Mouse (Mus musculus): Measurements from ENCODE around the gene Cbarp.

The Cbarp gene

DNA sequence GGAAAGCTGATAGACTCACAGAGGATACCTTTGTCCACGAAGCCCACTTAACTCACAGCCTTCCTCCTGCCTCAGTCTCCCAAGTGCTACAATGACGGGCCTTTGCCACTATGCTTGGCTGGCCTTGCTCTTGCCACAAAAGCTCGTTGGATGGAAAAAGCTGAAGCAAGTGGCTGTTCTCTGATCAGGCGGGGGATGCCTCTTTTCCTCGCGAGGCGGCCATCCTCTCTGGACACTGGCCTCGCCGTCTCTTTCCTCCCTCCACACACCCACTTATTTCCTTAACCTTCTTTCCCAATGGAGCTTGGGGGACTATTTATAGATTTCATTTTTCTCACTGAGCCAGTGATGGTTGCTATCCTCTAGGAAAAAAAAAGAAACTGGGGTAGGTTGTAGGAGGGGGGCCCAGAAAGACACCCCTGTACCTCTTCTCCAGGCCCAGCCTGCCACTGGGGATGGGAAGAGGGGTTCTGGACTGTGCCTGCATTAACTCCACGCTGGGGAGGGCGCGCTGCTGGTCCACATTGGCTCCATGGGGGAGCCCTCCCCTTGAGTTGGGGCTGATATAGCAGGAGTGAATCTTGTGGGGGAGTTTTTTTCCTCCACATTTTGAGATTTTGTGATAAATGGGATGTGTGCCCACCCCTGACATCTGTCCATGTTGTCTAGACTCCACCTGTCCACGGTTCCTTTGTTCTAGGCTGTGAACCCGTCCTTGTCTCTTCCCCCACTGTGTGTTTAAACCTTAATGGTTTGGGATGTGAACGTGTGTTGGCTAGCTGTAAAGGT, 16.7 kb upstream of the Cbarp start:
- DNase-seq (ENCODE audit: low read depth, low spot score), result no peak

DNA sequence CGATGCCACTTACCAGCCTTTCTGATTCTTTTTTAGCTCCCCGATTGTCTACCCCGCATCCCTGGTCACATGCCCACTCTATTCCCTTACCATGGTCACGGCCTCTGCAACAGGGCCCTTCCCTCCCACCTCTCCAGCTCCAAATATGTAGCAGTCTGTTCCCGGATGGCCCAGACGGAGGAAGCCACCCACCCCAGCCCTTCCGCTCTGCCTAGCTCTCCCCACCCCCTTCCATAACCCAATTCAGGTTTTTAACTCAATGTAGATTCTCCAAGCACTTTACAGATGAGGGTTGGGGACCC, 16.1 kb upstream of the Cbarp start:
- no peak for DNase-seq (ENCODE audit: low read depth, low spot score)

DNA sequence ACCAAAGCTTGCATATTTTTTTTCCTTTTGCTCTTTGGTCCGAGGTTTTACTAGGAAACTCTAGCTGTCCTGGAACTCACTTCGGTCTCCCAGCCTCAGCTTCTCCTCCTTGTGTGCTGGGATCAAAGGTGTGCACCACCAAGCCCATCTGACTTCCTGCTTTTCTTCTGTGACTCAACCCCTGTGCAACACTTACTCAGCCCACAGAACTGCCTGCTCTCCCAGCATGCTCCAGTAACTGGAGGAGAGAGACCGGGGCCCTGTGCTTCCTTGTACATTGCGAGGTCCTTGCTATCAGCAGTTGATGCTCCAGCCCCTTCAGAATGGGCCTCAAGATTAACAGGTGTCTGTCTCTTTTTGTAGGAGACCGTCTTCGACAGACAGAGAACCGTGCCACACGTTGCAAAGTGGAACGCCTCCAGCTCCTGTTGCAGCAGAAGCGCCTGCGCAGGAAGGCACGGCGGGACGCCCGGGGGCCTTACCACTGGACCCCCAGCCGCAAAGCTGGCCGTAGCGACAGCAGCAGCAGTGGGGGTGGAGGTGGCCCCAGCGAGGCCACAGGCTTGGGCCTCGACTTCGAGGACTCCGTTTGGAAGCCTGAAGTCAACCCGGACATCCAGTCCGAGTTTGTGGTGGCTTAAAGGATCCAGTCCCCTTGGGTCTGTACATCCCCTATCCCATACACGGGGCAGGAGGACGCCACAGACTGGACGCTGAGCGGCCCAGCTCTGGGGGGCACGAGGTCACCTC, 15.5 kb upstream of the Cbarp start:
- DNase-seq (ENCODE audit: low read depth, low spot score), result no peak

DNA sequence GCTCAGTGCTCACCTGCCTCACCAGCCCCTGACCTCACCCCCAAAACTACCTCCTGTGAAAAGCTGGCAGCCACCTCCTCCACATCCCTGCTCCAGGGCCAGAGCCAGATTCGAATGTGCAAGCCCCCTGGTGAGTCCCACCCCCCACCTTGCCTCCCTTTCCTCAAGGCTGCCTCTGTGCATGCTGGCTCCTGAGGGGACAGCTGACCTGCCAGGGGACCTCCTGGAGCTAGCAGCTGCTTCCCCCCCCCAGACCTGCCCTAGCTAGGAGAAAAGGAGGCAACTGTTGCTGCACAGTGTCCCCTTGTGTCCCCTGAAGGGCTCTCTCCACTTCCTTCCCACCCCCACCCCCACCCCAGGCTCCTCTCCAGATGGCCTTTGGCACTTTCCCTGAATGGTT, 14.6 kb upstream of the Cbarp start:
- DNase-seq (ENCODE audit: low read depth, low spot score), result no peak

DNA sequence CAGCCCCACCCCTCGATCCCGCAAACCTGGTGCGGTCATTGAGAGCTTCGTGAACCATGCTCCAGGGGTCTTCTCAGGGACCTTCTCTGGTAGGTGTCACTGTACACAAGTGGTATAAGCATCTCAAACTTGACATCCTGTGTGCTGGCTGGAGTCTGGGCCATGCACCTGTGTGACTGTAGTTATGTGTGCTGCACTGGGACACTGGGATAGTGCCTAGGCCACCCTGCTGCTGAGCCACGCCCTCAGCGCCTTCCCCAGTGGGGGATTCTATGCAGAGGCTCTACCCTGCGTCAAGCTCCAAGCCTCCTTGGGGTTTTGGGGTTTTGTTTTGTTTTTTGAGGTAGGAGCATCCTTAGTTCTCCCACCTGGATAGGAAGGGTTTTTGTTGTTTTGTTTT, 13.7 kb upstream of the Cbarp start:
- no peak for DNase-seq (ENCODE audit: low read depth, low spot score)

DNA sequence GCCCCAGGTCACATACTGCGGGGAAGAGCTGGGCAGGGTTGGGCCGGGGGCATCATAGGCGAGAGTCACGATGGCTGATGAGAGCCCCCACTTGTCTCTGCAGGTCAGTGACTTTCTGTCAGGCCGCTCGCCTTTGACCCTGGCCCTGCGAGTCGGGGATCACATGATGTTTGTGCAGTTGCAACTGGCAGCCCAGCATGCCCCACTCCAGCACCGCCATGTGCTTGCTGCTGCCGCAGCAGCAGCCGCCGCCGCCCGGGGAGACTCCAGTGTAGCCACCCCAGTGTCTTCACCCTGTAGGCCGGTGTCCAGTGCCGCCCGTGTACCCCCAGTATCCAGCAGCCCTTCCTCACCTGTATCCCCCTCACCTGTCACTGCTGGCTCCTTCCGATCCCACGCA, 13.1 kb upstream of the Cbarp start:
- DNase-seq (ENCODE audit: low read depth, low spot score), result no peak

DNA sequence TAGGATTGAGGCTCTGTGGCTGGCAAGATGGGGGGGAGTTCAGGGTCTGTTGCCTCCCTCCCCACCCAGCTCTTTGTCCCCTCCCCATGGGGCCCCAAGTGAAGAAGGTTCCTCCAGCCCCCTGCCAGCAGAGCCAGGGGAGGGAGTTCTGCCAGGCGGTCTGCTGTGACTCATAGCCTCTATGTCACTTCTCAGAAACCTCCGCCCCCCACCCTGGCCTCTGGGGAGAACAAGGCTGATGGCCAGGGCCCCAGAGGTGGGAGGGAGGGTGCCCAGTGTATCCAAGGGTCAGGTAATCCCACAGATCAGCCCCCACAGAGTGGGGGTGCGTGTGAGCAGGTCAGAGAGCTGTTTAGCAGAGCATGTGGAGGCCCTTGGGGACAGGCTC, 12.2 kb upstream of the Cbarp start:
- DNase-seq (ENCODE audit: low read depth, low spot score), result no peak

DNA sequence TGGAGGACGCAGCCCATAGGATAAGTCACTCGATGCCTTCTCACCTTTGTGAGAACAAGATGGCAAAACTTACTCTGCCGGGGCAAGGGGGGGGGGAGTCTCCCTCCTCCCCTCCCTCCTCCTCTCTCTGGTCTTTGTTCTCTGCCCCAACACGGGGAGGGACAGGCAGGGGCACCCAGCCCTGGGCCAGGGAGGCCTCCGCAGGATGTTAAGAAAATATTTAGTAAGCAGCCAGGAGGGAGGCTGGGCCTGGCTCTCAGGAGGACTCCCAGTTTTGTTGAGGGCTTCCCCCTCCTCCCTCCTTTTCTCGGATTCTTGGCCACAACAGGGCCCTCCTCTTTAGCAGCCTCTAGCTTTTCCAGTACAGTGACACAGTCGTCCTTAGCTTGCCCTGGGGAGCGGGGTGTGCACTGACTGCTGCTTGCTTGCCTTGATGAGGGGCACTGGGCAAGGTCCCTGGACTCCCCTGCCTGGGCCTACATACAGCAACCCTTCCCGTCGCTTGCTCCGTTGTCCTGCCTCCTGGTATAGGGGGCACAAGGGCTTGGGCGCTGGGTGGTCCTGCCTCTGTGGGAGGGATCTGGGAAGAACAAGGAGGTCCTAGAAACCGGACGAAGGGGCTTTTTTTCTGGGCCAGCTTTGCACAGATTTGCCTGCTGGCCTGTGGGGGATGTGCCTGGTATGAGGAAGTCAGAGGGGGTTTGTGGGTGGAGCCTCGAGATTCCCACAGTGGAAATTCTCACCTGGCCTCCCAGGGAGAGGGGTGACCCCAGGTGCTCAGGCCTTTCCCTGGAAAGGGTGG, 11.6 kb upstream of the Cbarp start:
- DNase-seq (ENCODE audit: low read depth, low spot score), result peak; percentile 62

DNA sequence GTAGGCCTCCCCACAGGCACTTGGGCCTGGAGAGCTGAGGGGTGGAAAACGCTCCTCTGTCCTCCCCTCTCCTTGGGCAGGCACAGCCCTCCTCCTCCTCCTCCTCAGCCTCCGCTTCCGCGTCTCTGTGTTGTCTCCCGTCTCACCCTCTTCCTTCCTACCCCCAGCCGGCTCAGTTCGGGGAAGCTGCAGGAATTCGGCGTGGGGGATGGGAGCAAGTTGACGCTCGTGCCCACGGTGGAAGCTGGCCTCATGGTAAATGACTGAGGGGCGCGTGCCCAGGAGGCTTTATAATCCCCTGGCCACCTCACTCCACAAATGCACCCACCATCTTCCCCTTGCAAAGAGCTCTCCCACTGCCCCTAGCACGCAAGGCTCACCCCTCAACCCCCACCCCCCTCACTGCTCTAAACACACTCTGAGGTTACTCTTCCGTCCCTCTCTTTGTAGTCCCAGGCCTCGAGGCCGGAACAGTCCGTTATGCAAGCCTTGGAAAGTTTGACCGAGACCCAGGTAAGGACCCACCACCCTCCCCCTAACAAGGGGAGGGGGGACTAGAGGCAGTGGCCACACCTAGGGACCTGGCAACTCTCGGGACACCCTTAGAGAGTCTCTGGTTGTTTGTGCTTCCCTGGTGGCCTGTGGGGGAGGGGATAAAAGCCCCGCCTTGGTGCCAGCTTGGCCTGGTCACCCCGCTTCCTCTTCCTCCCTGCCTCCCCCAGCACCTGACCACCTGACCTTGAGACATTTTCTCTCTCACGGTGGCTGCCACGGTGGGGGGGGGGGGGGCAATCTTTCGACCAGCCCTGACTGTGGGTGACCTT, 10.8 kb upstream of the Cbarp start:
- DNase-seq (ENCODE audit: low read depth, low spot score), result no peak

DNA sequence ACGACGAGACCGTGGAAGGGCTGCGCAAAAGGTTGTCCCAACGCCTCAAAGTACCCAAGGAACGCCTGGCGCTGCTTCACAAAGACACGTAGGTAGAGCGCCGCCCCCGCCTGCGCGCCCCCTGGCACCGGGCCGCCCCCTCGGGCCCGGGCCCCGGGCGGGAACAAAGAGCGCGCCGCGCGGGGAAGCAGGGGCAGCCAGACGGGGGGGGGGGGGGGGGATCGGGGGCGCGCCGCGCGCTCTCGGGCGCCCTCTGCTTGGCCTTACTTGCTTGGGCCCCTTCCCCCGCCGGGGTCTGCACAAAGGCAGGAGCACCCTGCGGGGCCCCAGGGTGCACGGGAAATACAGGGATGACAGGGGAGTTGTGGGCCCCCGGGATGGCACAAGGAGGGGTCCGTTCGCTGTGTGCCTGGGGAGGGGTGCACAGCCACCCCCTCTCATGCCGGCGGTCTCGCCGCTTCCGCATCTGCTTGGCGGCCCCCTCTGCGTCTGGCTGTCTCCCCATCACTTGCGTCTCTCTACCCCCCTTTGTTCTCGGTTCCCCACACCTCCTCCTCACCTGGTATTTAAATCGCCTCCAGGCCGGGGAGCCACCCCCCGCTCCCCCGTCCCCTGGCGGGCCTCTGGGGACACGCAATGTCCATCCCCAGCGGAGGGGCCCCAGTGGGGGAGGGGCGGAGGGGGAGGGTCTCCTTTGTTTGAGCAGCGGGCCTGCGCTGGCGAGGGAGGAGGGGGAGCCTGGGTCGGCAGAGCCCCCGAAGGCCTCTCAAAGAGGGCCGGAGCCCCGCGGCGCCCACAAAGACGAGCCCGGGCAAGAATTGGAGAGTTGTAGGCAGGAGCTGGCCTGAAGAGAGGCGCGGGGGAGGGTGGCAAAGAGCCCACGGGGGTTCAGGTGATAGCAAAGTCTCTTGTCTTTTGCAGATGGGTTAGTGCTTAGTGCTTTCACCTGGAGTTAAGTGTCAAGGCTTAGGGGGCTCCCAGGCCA, 9.9 kb upstream of the Cbarp start:
- DNase-seq (ENCODE audit: low read depth, low spot score), result no peak

DNA sequence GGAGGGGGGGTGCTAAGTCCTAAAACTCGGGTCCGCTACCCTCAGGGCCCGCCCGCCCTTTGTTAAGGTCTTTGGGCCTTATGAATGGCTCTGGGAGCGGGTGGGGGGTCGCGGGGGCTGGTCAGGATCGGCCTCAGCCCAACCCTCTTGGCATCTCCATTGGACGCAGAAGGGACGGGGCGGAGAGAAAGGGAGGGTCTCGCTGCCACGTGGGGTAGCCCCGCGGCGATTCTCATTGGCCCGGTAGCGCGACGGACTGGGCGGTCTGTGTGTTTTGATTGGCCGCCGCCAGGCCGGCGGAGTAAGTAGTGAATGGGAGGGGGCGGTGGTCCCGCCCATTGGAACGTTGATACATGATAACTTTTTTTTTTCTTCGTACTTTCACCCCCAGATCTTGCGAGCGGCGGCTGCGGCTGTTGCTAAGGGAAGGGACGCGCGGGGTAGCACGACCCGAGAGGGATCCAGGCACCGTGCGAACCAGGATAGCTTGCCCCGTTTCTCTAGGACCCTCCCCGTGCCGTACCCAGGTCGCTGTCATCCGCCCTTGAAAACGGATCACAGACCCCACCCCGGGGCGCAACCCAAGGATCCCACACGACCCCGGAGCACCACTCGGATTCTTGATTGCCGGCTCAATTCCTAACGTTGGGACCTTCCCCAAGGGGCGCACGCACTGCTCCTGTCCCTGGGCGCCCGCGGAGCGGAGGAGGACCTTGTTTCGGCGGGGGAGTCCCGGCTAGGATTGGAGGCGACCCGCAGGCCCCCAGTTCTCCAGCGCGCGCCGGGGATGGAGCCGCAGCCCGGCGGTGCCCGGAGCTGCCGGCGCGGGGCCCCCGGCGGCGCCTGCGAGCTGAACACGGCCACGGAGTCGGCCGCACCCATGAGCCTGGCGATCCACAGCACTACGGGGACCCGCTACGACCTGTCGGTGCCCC, 8.9 kb upstream of the Cbarp start:
- DNase-seq (ENCODE audit: low read depth, low spot score), result peak; percentile 97

DNA sequence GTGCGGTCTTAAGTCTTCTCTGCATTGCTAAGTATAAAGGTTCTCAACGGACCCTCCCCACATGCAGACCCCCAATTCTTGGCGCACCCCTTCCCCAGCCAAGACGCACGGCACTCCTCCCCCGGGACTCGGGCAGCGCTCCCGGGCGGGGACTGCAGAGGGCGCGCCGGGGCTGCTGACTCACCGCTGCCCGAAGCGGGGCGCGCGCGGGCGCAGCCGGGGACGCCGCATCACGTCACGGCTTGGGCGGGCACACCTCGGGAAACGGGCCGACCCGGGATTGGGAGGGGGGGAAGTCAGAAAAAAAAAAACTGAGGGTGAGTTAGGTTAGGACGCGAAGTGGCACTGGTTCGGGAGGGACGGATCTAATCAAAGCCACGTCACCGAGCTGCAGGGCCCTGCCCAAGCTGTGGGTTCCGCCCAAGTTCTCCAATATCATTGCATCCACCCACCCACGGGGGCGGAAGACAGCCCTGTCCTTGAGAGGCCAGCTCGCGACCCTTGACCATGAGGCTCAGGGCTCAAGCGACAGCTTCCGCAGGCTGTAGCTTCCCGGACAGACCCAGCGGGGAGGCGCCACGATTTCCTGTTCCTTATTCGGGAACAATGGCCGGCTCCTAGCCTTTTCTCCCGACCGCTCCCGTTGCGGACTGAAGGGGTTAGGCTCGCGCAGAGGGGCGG, 8.1 kb upstream of the Cbarp start:
- peak; percentile 93 for DNase-seq (ENCODE audit: low read depth, low spot score)

DNA sequence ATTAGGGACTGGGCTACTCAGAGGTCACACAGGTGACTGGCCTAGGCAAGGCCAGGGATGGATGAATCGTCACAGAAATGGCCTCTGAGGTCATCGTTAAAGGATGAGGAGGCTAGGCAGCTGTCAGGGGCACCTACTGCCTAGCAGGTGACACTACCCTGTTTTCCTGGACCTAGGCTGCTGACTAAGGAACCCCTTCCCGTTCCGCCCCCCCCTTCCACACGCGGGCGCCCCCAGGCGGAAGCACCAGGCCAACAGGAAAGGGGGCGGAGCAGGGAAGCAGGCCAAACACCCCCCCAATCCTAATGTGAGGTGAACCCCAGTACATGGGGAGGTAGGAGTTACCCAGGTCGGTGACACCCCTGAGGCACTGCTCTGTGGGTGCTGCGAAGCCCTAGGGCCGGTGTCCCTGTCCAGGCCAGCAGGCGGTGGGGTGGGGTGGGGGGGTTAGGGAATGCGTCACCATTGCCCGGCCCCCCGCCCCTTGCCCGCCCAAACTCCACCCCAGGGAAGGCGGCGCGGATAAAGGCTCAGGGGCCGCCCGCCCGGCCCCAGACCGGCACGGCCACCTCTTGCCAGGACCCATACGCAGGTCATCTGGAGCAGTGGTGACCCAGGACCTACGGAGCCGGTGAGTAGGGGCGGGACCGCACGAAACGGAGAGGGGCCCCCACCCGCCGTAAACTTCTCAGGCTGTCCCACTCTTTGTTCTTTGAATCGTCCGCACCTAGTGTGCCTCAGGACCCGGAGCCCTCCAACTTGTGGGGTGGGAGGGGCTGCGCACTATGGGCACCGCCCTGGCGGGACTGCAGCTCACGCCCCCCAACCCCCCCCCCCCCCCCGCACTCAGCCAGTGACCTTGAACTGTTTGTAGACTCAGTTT, 7.3 kb upstream of the Cbarp start, which contains the start of gene Midn:
Gene Midn (plus strand): TSS at position 554 of the 883 bp plus-strand sequence.
- peak; percentile 91 for DNase-seq (ENCODE audit: low read depth, low spot score)

DNA sequence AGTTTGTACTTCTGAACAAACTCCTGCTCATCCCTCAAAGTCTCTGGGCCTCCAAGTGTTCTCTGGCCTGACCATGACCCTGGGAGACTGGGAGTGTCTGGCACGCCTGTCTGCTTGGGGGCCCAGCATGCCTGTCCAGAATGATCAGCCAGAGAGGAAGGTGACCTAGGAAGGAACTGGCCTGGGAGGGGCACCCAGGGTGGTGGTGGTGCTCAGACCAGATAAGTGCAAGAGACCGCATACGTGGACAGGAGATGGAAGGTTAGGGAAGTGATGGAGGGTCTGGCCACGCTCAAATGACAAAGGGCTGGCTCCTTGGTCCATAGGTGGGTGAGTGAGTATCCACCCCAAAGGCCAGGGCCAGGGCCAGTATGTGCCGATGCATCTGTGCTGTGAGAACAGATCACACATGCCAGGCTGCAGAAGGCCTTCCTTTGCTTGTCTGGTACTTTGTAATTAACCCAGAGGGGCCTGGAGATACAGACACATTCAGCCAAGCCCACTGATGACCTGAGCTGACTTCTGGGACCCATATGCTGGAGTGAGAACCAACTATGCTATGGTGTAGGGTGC, 6.6 kb upstream of the Cbarp start:
- no peak for DNase-seq (ENCODE audit: low read depth, low spot score)

DNA sequence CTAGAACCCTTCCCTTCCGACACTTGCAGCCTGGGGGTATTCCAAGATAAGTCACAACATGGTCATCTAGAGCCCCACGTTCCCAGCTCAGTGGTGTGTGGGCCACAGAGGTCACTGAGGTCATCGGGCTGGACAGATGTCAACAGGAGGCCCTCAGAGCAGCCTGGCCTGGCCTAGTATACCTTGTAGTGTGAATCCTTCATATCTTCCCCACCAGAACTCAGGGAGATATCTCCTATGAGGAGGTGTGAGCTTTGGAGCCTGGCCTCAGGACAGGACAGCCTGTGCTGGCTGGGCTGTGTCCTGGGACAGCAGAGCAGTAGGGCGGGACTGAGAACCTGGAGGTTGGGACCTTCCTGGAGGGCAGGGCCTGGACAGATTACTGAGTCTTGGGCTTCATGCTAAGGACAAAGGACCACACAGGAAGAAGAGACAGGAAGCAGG, 6.0 kb upstream of the Cbarp start:
- DNase-seq (ENCODE audit: low read depth, low spot score), result no peak

DNA sequence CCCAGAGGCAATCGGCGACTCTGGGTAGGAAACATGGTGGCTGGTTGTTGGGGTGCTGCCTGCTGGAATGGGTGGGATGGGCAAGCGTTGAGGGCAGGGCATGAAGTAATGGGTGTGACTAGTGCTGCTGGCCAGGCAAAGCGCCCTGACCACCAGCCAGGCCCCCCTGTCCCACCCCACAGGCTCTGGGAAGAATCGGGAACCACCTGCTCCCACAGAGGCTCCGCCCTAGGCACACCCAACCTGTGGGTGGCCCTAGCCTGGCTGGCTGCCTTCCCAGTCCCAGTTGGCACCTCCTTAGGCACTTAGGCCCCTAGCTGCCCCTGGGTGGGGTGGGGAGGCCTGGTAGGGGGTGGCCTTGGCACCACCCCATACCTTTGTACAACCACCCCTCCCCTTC, 5.3 kb upstream of the Cbarp start:
- no peak for DNase-seq (ENCODE audit: low read depth, low spot score)

Measured in skeletal muscle tissue, adult 2 months (tissue).